In genomic region chr3:21404058-21404457, GRCm38 (mm10) we compare ENCODE assay signal across 18 mouse cellular contexts.
DNase-seq lines count a peak whose midpoint lies in the region; ATAC-seq and TF ChIP-seq lines count a peak whose summit lies in the region.
"Had no signal": no experiment of that assay in that cellular context is flagged by ENCODE, and none has a peak within 500 bp of the region (broad histone marks: within the 10 kb centered on the region; RNA-seq: fewer than 3 reads in every experiment).

No protein-coding gene starts in this region.

- no peak overlapping the region for H3K4me2 ChIP-seq in heart, embryonic 11.5 days
- H3K4me2 ChIP-seq in heart, embryonic 15.5 days: no peak overlapping the region
- H3K4me2 ChIP-seq in lung, embryonic 14.5 days: no peak overlapping the region
- H3K4me2 ChIP-seq in stomach, embryonic 15.5 days: no peak overlapping the region
- H3K4me2 ChIP-seq: embryonic facial prominence, embryonic 12.5 days; forebrain, embryonic 15.5 days; hindbrain, embryonic 14.5 days had no signal

- no peak for TF ChIP-seq CTCF in lung, embryonic 14.5 days (IDR thresholded peaks at IDR 0.05; ENCODE audit: low read depth)

- no peak for ATAC-seq in heart, embryonic 11.5 days (replicated peaks; ENCODE audit: insufficient number of reproducible peaks, low FRiP score, low TSS enrichment)
- ATAC-seq in heart, embryonic 15.5 days (replicated peaks; ENCODE audit: insufficient number of reproducible peaks, insufficient read depth, low FRiP score, low read depth): no peak
- no peak for ATAC-seq in lung, embryonic 14.5 days (ENCODE audit: insufficient read depth)
- ATAC-seq in stomach, embryonic 15.5 days (ENCODE audit: insufficient read depth, low FRiP score, low read depth): no peak
- ATAC-seq: forebrain, embryonic 15.5 days had no signal

- 65% methylated on average over 3 of the region's 3 CpGs for WGBS in heart, embryonic 11.5 days (ENCODE audit: insufficient replicate concordance)
- 53% methylated on average over 3 of the region's 3 CpGs for WGBS in heart, embryonic 15.5 days
- 48% methylated on average over 3 of the region's 3 CpGs for WGBS in heart, embryonic 10.5 days
- WGBS in lung, embryonic 14.5 days: 57% methylated on average over 3 of the region's 3 CpGs
- 51% methylated on average over 3 of the region's 3 CpGs for WGBS in stomach, embryonic 15.5 days

- H3K36me3 ChIP-seq in heart, embryonic 11.5 days (ENCODE audit: control insufficient read depth, insufficient read depth, low read length): no peaks in the 10 kb centered on the region
- no peaks in the 10 kb centered on the region for H3K36me3 ChIP-seq in heart, embryonic 15.5 days
- no peaks in the 10 kb centered on the region for H3K36me3 ChIP-seq in heart, embryonic 10.5 days
- H3K36me3 ChIP-seq in lung, embryonic 14.5 days (ENCODE audit: insufficient read depth): no peaks in the 10 kb centered on the region
- no peaks in the 10 kb centered on the region for H3K36me3 ChIP-seq in stomach, embryonic 15.5 days
- H3K36me3 ChIP-seq: embryonic facial prominence, embryonic 12.5 days; forebrain, embryonic 15.5 days; hindbrain, embryonic 10.5 days had no signal

- H3K4me3 ChIP-seq in heart, embryonic 11.5 days (ENCODE audit: low read depth, low read length): no peak overlapping the region
- no peak overlapping the region for H3K4me3 ChIP-seq in heart, embryonic 15.5 days
- H3K4me3 ChIP-seq in heart, embryonic 10.5 days: no peak overlapping the region
- H3K4me3 ChIP-seq in lung, embryonic 14.5 days (ENCODE audit: low read depth, low read length): no peak overlapping the region
- no peak overlapping the region for H3K4me3 ChIP-seq in stomach, embryonic 15.5 days (replicated peaks)
- H3K4me3 ChIP-seq: embryonic facial prominence, embryonic 12.5 days; forebrain, embryonic 15.5 days; hindbrain, embryonic 10.5 days had no signal

- H3K4me1 ChIP-seq in heart, embryonic 11.5 days (ENCODE audit: control insufficient read depth, insufficient read depth, low read length): no peaks in the 10 kb centered on the region
- H3K4me1 ChIP-seq in heart, embryonic 15.5 days (replicated peaks): peaks cover 11% of the 10 kb centered on the region
- H3K4me1 ChIP-seq in heart, embryonic 10.5 days: peaks cover 7% of the 10 kb centered on the region; the same call in 1 of the 2 replicates
- no peaks in the 10 kb centered on the region for H3K4me1 ChIP-seq in lung, embryonic 14.5 days (ENCODE audit: insufficient read depth)
- H3K4me1 ChIP-seq in stomach, embryonic 15.5 days: no peaks in the 10 kb centered on the region
- H3K4me1 ChIP-seq: embryonic facial prominence, embryonic 12.5 days; forebrain, embryonic 15.5 days; hindbrain, embryonic 10.5 days had no signal

- H3K27me3 ChIP-seq in heart, embryonic 11.5 days (ENCODE audit: control insufficient read depth, insufficient read depth, low read length): no peaks in the 10 kb centered on the region
- H3K27me3 ChIP-seq in heart, embryonic 15.5 days: no peaks in the 10 kb centered on the region
- no peaks in the 10 kb centered on the region for H3K27me3 ChIP-seq in heart, embryonic 10.5 days (ENCODE audit: insufficient read depth, poor library complexity, severe bottlenecking)
- H3K27me3 ChIP-seq in lung, embryonic 14.5 days (ENCODE audit: insufficient read depth, low read length): no peaks in the 10 kb centered on the region
- H3K27me3 ChIP-seq in stomach, embryonic 15.5 days (replicated peaks): no peaks in the 10 kb centered on the region
- H3K27me3 ChIP-seq: embryonic facial prominence, embryonic 12.5 days; forebrain, embryonic 15.5 days had no signal

- H3K27ac ChIP-seq in heart, embryonic 11.5 days (ENCODE audit: low read depth, low read length): 0 out of 2 replicates have a peak overlapping the region, but pooled peaks have one; percentile 47
- H3K27ac ChIP-seq in heart, embryonic 15.5 days: peak overlapping the region; percentile 51; the same call in 1 of the 2 replicates
- no peak overlapping the region for H3K27ac ChIP-seq in heart, embryonic 10.5 days
- peak overlapping the region; percentile 5; the same call in 1 of the 2 replicates for H3K27ac ChIP-seq in lung, embryonic 14.5 days (ENCODE audit: low read depth)
- H3K27ac ChIP-seq in stomach, embryonic 15.5 days: peak overlapping the region; percentile 54; the same call in 1 of the 2 replicates
- H3K27ac ChIP-seq: embryonic facial prominence, embryonic 12.5 days; forebrain, embryonic 15.5 days; hindbrain, embryonic 10.5 days; hindbrain, embryonic 14.5 days had no signal

- no peak for DNase-seq in heart, adult 8-10 months (ENCODE audit: low spot score)
- DNase-seq in heart, embryonic 10.5 days (ENCODE audit: low spot score): no peak
- DNase-seq in lung, embryonic 14.5 days: no peak
- no peak for DNase-seq in lung, postnatal 36 days
- no peak for DNase-seq in ovary, postnatal 36 days (ENCODE audit: low spot score)
- DNase-seq: adrenal gland, postnatal 10 days; cerebellum, adult 11-12 months; cerebellum, adult 9-10 months; cerebellum, postnatal 25 days; gastrocnemius, postnatal 14 days; kidney, adult 18-20 months had no signal

- no peaks in the 10 kb centered on the region for H3K9me3 ChIP-seq in heart, embryonic 11.5 days (replicated peaks; ENCODE audit: control insufficient read depth, low read length)
- H3K9me3 ChIP-seq in heart, embryonic 15.5 days (replicated peaks): no peaks in the 10 kb centered on the region
- no peaks in the 10 kb centered on the region for H3K9me3 ChIP-seq in heart, embryonic 10.5 days
- H3K9me3 ChIP-seq in lung, embryonic 14.5 days (ENCODE audit: low read depth, low read length): no peaks in the 10 kb centered on the region
- H3K9me3 ChIP-seq in stomach, embryonic 15.5 days: no peaks in the 10 kb centered on the region
- H3K9me3 ChIP-seq: embryonic facial prominence, embryonic 12.5 days; forebrain, embryonic 15.5 days; hindbrain, embryonic 10.5 days had no signal

- no peak overlapping the region for H3K9ac ChIP-seq in heart, embryonic 11.5 days (ENCODE audit: low read depth, low read length)
- no peak overlapping the region for H3K9ac ChIP-seq in heart, embryonic 15.5 days
- no peak overlapping the region for H3K9ac ChIP-seq in lung, embryonic 14.5 days
- no peak overlapping the region for H3K9ac ChIP-seq in stomach, embryonic 15.5 days
- H3K9ac ChIP-seq: embryonic facial prominence, embryonic 12.5 days; forebrain, embryonic 15.5 days; hindbrain, embryonic 14.5 days had no signal
